Mouse (Mus musculus) bone marrow macrophage, adult 2 months (primary cell): Measurements from ENCODE around the gene Ugt8a.

ENCODE experiments used
- CTCF ChIP-seq: IDR thresholded peaks from 2 replicates; pipeline ENCODE4 v1.5.1; 2012; ENCODE audit warnings: low read depth, mild to moderate bottlenecking, low read length, moderate library complexity
- POLR2A ChIP-seq: IDR thresholded peaks from 2 replicates; pipeline ENCODE4 v1.6.1; 2012; ENCODE audit warnings: mild to moderate bottlenecking, low read depth, low read length, borderline replicate concordance

GRCm38 (mm10) chr3:125969458-125969857, 31.0 kb upstream of the Ugt8a start:
- no peak for TF ChIP-seq POLR2A
- TF ChIP-seq CTCF = no peak
